Mouse (Mus musculus) embryonic fibroblast, embryonic 13.5 days (primary cell): ENCODE measurements around the gene Itpa.

Experiments used
- CTCF ChIP-seq: IDR thresholded peaks from 2 replicates; pipeline ENCODE4 v1.5.1; 2011; ENCODE audit warnings: mild to moderate bottlenecking, control low read depth, low read length, moderate library complexity, borderline replicate concordance; ENCODE audit not compliant: insufficient read depth
- POLR2A ChIP-seq: IDR thresholded peaks from 2 replicates; pipeline ENCODE4 v1.6.1; 2011; ENCODE audit warnings: low read depth, mild to moderate bottlenecking, control low read depth, low read length, moderate library complexity

GRCm38 (mm10) chr2:130641351-130642025, 25.9 kb upstream of the Itpa start:
- TF ChIP-seq POLR2A, result no peak
- no peak for TF ChIP-seq CTCF
